Mouse (Mus musculus): Measurements from ENCODE around the gene Zmym2. TPM values are rescaled to one million over a fixed set of nuclear protein-coding genes. Genes with fewer than 3 reads are reported as not detected.
"Not testable (repeated sequence)": the region's sequence is repeated elsewhere in the genome, so short reads cannot be mapped to it uniquely, and the experiment has no call there.

The Zmym2 gene
- polyA plus RNA-seq, 1 experiment from 2014 or later = 37.6 TPM

DNA sequence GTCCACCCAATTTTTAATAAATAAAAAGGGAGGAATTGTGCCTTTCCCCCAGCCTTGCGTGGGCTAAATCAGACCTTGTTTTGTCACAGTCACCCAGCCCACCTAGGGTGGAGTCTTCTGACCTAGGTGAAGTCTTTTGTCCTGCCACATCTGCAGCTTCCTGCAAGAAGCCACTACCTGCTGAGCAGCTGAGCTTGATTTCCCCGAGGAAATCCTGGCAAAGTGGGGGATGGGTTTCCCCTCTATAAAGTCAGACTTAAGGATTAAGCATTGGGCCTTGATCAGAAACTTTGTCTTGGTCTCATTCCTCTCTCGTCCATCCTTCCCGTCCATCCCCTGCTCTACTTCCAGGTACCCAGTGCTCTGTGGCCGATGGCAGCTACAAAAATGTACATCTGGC is 12.9 kb upstream of the Zmym2 start:
- no peaks in the 10 kb centered on the region for H3K4me1 ChIP-seq (replicated peaks; ENCODE audit: control insufficient read depth, insufficient read depth, low read length)
- no peak for ATAC-seq (replicated peaks; ENCODE audit: low FRiP score, low TSS enrichment, low read depth)
- no peak overlapping the region for H3K27ac ChIP-seq (ENCODE audit: low read depth)
- DNase-seq (ENCODE audit: low spot score) = no peak
- no peaks in the 10 kb centered on the region for H3K36me3 ChIP-seq (ENCODE audit: control insufficient read depth, insufficient read depth, low read length)
- 87% methylated on average over 5 of the region's 5 CpGs for WGBS
- 0 out of 2 replicates have a peak, but pooled peaks cover 3% of the 10 kb centered on the region for H3K9me3 ChIP-seq (ENCODE audit: control insufficient read depth, low read length)
- H3K4me3 ChIP-seq (ENCODE audit: low read depth, low read length) = no peak overlapping the region
- no peak overlapping the region for H3K9ac ChIP-seq (ENCODE audit: low read length)
- H3K4me2 ChIP-seq (ENCODE audit: low read length) = no peak overlapping the region
- H3K27me3 ChIP-seq (replicated peaks; ENCODE audit: control insufficient read depth, insufficient read depth, low read length) = no peaks in the 10 kb centered on the region

DNA sequence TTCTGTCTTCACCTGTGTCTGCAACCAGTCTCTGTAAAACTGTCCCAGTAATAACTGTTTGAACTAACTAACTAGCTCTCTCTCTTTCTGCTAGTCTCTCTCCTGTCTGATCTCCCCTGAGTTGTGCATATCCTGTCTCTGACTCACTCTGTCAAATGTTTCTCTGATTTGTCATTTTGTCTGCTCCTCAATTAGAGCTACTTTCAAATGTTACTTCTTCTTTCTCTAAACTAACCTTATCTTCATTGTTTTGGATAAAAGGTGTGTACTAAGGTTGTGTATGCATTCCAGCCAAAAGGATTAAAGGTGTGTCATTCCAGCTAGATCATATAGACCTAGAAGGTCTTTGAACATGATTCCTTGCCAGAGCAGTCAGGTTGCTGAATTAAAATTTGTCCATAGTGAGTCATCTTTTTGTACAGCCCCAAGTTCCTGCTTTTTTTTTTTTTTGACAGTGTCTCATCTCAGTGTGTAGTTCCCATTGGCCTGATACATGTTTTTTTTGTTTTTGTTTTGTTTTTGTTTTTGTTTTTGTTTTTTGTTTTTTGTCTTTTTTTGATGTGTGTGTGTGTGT is 10.8 kb upstream of the Zmym2 start:
- no peak overlapping the region for H3K27ac ChIP-seq (ENCODE audit: low read depth)
- no peaks in the 10 kb centered on the region for H3K27me3 ChIP-seq (replicated peaks; ENCODE audit: control insufficient read depth, insufficient read depth, low read length)

DNA sequence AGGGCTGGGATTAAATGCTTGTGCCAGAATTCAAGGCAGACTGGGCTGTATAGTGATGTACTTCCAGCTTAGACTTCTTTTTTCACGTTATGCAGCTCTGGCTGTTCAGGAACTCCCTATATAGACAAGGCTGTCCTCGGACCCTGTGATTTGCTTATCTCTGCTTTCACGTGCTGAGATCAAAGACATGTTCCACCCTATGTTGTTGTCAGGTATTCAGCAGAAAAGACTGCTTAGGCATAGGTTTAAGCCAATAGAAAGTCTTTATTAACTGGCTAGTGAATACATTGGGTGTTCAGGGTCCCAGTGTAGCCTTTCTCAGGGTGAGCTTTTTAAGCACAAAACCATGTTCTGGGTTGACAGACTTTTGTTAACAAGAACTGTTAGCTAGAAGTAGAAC is 5.2 kb upstream of the Zmym2 start:
- 67% methylated on average over 3 of the region's 3 CpGs for WGBS
- no peak for ATAC-seq (replicated peaks; ENCODE audit: low FRiP score, low TSS enrichment, low read depth)
- no peak for DNase-seq (ENCODE audit: low spot score)
- no peaks in the 10 kb centered on the region for H3K36me3 ChIP-seq (ENCODE audit: control insufficient read depth, insufficient read depth, low read length)
- no peaks in the 10 kb centered on the region for H3K4me1 ChIP-seq (replicated peaks; ENCODE audit: control insufficient read depth, insufficient read depth, low read length)
- no peaks in the 10 kb centered on the region for H3K9me3 ChIP-seq (ENCODE audit: control insufficient read depth, low read length)
- no peaks in the 10 kb centered on the region for H3K27me3 ChIP-seq (replicated peaks; ENCODE audit: control insufficient read depth, insufficient read depth, low read length)
- H3K4me2 ChIP-seq (ENCODE audit: low read length) = no peak overlapping the region
- no peak overlapping the region for H3K27ac ChIP-seq (ENCODE audit: low read depth)
- H3K4me3 ChIP-seq (ENCODE audit: low read depth, low read length) = no peak overlapping the region
- no peak overlapping the region for H3K9ac ChIP-seq (ENCODE audit: low read length)

More for the DNA sequence above, 10.8 kb upstream of the Zmym2 start:
- H3K9me3 ChIP-seq (ENCODE audit: control insufficient read depth, low read length) = 0 out of 2 replicates have a peak, but pooled peaks cover 2% of the 10 kb centered on the region
- no peak overlapping the region for H3K4me2 ChIP-seq (ENCODE audit: low read length)
- H3K36me3 ChIP-seq (ENCODE audit: control insufficient read depth, insufficient read depth, low read length) = no peaks in the 10 kb centered on the region
- DNase-seq (ENCODE audit: low spot score) = no peak
- H3K4me1 ChIP-seq (replicated peaks; ENCODE audit: control insufficient read depth, insufficient read depth, low read length) = no peaks in the 10 kb centered on the region
- no peak overlapping the region for H3K4me3 ChIP-seq (ENCODE audit: low read depth, low read length)
- ATAC-seq (replicated peaks; ENCODE audit: low FRiP score, low TSS enrichment, low read depth) = no peak
- H3K9ac ChIP-seq (ENCODE audit: low read length) = no peak overlapping the region

DNA sequence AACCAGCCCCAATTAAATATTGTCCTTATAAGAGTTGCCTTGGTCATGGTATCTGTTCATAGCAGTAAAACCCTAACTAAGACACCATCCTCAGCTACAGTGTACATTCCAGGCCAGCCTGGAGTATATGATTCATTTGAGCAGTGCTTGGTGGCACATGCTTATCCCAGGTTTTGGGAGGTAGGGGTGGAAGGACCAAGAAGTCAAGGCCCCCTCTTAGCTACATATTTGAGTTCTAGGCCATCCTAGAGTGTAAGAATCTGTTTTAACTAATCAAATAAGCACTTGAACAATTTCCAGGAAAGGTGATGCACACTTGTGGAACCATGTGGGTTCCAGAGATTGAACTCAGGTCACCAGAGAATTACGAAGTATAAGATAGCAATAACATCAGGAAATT is 3.0 kb upstream of the Zmym2 start:
- no peak for DNase-seq (ENCODE audit: low spot score)
- Histone ChIP-seq H3K9ac (ENCODE audit: low read length) (no peak overlapping the region), H3K9me3 (ENCODE audit: control insufficient read depth, low read length) (no peaks in the 10 kb centered on the region), H3K27ac (ENCODE audit: low read depth) (no peak overlapping the region), H3K36me3 (ENCODE audit: control insufficient read depth, insufficient read depth, low read length) (no peaks in the 10 kb centered on the region), H3K4me2 (ENCODE audit: low read length) (no peak overlapping the region), H3K4me3 (ENCODE audit: low read depth, low read length) (no peak overlapping the region), H3K27me3 (replicated peaks; ENCODE audit: control insufficient read depth, insufficient read depth, low read length) (no peaks in the 10 kb centered on the region), H3K4me1 (replicated peaks; ENCODE audit: control insufficient read depth, insufficient read depth, low read length) (peaks cover 3% of the 10 kb centered on the region)
- ATAC-seq (replicated peaks; ENCODE audit: low FRiP score, low TSS enrichment, low read depth) = no peak
- WGBS = 100% methylated on average over 1 of the region's 1 CpGs

DNA sequence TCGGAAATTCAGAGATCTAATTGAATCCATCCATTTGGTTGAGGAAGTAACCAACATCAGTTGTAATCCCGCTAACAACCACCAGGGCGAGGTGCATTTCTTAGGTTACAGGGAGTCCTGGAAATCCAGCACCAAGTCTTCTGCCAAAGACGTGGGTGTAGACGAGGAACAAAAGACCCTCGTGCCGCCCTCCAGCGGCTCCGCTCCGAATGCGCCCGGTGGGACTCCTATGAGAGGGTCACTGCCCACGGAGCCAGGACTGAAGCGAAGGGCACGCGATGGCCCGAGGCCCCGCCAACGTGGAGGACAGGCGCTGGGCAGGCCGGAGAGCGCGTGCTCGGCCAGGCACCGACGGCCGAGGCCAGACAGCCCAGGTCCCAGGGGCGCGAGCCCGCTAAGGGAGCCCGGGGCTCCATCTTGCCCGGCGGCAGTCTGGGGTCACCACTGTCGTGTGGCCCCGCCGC is 1.1 kb upstream of the Zmym2 start:
- Histone ChIP-seq H3K9ac (ENCODE audit: low read length) (peak overlapping the region; percentile 62), H3K27me3 (replicated peaks; ENCODE audit: control insufficient read depth, insufficient read depth, low read length) (no peaks in the 10 kb centered on the region), H3K27ac (ENCODE audit: low read depth) (peak overlapping the region; percentile 87), H3K36me3 (ENCODE audit: control insufficient read depth, insufficient read depth, low read length) (peaks cover 12% of the 10 kb centered on the region; the same call in 1 of the 2 replicates), H3K4me1 (replicated peaks; ENCODE audit: control insufficient read depth, insufficient read depth, low read length) (peaks cover 10% of the 10 kb centered on the region), H3K9me3 (ENCODE audit: control insufficient read depth, low read length) (no peaks in the 10 kb centered on the region), H3K4me3 (ENCODE audit: low read depth, low read length) (peak overlapping the region; percentile 43), H3K4me2 (ENCODE audit: low read length) (peak overlapping the region; percentile 55)
- ATAC-seq (replicated peaks; ENCODE audit: low FRiP score, low TSS enrichment, low read depth) (peak; percentile 43), DNase-seq (ENCODE audit: low spot score) (peak; percentile 93)
- WGBS = 2% methylated on average over 31 of the region's 36 CpGs

DNA sequence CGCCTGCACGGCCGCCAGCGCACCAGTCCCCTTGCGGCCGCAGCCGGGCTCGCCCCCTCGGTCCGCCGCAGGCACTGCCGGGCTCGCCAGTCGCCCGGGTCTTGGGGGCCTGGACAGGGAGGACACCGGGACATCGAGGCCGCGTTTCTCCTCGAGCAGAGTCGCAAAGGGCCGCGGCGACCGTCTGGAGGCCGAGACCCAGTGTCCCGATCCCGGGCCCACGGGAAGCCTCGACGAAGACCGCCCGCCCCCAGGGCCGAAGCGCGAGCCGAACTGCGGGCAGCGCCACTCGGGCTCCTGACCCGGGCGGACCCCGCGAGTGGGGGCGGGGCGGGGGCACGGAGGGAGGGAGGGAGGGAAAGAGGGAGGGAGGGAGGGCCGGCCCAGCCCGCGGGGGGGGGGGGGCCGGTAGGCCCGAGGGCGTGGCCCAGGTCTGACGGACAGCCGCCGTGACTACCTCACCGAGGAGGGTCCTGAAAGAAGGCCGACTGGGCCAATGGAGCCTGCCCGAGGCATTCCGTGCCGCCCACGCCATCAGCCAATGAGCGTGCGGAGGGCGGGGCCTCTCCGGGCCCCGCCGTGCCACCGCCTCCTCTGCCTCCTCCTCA is 363 bp upstream of the Zmym2 start:
- ATAC-seq (replicated peaks; ENCODE audit: low FRiP score, low TSS enrichment, low read depth) (peak; percentile 96), DNase-seq (ENCODE audit: low spot score) (peak; percentile 92)
- Histone ChIP-seq H3K4me3 (ENCODE audit: low read depth, low read length) (peak overlapping the region; percentile 43), H3K4me2 (ENCODE audit: low read length) (peak overlapping the region; percentile 55), H3K36me3 (ENCODE audit: control insufficient read depth, insufficient read depth, low read length) (peaks cover 19% of the 10 kb centered on the region), H3K27ac (ENCODE audit: low read depth) (peak overlapping the region; percentile 87), H3K9ac (ENCODE audit: low read length) (peak overlapping the region; percentile 62)
- H3K9me3 ChIP-seq (ENCODE audit: control insufficient read depth, low read length); H3K27me3 ChIP-seq (replicated peaks; ENCODE audit: control insufficient read depth, insufficient read depth, low read length); H3K4me1 ChIP-seq (replicated peaks; ENCODE audit: control insufficient read depth, insufficient read depth, low read length): not testable (repeated sequence)
- WGBS = 0% methylated on average over 29 of the region's 69 CpGs

DNA sequence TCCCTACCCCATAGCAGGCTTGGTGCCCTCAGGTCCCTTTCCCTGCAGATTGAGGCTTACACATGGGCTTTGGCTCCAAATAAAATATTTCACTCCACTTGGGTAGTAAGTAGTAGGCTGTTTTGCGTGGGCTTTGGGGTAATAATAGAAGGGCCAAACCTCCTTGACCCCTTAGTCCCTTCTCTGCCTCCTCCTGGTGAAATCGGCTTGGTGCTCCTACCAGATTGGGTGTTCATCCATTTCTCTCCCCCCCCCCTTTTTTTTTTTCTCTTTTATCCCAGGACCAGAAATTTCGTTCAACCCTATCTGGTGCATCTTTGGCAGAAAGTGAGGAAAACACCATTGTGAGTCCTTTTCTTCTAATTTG is 1.0 kb downstream of the Zmym2 start:
- ATAC-seq (replicated peaks; ENCODE audit: low FRiP score, low TSS enrichment, low read depth) (no peak), DNase-seq (ENCODE audit: low spot score) (no peak)
- Histone ChIP-seq H3K27ac (ENCODE audit: low read depth) (peak overlapping the region; percentile 99), H3K36me3 (ENCODE audit: control insufficient read depth, insufficient read depth, low read length) (peaks cover 21% of the 10 kb centered on the region), H3K4me2 (ENCODE audit: low read length) (peak overlapping the region; percentile 54), H3K9me3 (ENCODE audit: control insufficient read depth, low read length) (no peaks in the 10 kb centered on the region), H3K4me1 (replicated peaks; ENCODE audit: control insufficient read depth, insufficient read depth, low read length) (peaks cover 10% of the 10 kb centered on the region), H3K27me3 (replicated peaks; ENCODE audit: control insufficient read depth, insufficient read depth, low read length) (no peaks in the 10 kb centered on the region), H3K4me3 (ENCODE audit: low read depth, low read length) (peak overlapping the region; percentile 78), H3K9ac (ENCODE audit: low read length) (peak overlapping the region; percentile 76)
- 0% methylated on average over 3 of the region's 3 CpGs for WGBS

DNA sequence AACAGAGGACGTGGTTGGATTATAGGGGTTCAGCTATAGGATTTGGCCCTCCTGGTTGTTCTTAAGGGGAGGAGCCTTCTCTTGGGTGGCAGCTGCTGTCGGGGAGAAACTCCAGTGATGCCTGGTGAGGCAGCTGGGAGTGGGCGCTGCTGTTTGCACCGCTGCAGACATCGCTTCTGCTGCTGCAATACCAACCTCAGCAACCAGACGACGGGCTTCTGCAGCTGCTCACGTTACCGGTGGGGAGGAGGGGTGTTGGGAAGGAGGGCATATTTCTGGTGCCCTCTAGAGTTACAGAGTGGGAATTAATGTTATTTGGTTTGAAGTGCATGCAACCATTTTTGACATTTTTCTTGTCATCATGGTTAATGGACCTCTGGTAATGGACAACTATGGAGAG is 1.4 kb downstream of the Zmym2 start:
- H3K4me1 ChIP-seq (replicated peaks; ENCODE audit: control insufficient read depth, insufficient read depth, low read length) = peaks cover 10% of the 10 kb centered on the region
- peak; percentile 75 for DNase-seq (ENCODE audit: low spot score)
- H3K4me2 ChIP-seq (ENCODE audit: low read length) = peak overlapping the region; percentile 54
- WGBS = 0% methylated on average over 9 of the region's 9 CpGs
- peak overlapping the region; percentile 76 for H3K9ac ChIP-seq (ENCODE audit: low read length)
- peak overlapping the region; percentile 78 for H3K4me3 ChIP-seq (ENCODE audit: low read depth, low read length)
- peaks cover 23% of the 10 kb centered on the region for H3K36me3 ChIP-seq (ENCODE audit: control insufficient read depth, insufficient read depth, low read length)
- H3K27ac ChIP-seq (ENCODE audit: low read depth) = peak overlapping the region; percentile 99
- no peaks in the 10 kb centered on the region for H3K27me3 ChIP-seq (replicated peaks; ENCODE audit: control insufficient read depth, insufficient read depth, low read length)
- ATAC-seq (replicated peaks; ENCODE audit: low FRiP score, low TSS enrichment, low read depth) = no peak
- H3K9me3 ChIP-seq (ENCODE audit: control insufficient read depth, low read length) = no peaks in the 10 kb centered on the region

DNA sequence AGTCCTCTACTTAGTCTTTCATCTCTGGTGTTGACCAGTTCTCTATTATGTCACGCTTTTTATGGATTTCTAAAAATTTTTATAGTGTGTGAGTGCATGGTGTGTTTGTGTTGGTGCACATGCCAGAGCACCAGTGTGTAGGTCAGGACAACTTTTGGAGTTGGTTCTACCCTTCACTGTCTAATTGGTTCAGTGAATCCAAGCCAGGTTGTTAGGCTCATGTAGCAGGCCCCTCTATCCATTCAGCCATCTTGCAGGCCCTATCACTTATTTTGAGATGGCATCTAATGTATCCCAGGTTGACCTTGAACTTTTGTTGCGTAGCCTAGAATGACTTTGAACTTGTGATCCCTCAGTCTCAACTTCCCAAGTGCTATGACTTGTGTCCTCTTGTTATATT is 2.0 kb downstream of the Zmym2 start:
- ATAC-seq (replicated peaks; ENCODE audit: low FRiP score, low TSS enrichment, low read depth) = no peak

More for the DNA sequence above, 2.0 kb downstream of the Zmym2 start:
- Histone ChIP-seq H3K36me3 (ENCODE audit: control insufficient read depth, insufficient read depth, low read length) (peaks cover 28% of the 10 kb centered on the region), H3K4me2 (ENCODE audit: low read length) (peak overlapping the region; percentile 54), H3K9ac (ENCODE audit: low read length) (no peak overlapping the region), H3K4me1 (replicated peaks; ENCODE audit: control insufficient read depth, insufficient read depth, low read length) (peaks cover 10% of the 10 kb centered on the region), H3K27ac (ENCODE audit: low read depth) (no peak overlapping the region), H3K27me3 (replicated peaks; ENCODE audit: control insufficient read depth, insufficient read depth, low read length) (no peaks in the 10 kb centered on the region), H3K4me3 (ENCODE audit: low read depth, low read length) (peak overlapping the region; percentile 78), H3K9me3 (ENCODE audit: control insufficient read depth, low read length) (no peaks in the 10 kb centered on the region)
- WGBS = 73% methylated on average over 2 of the region's 2 CpGs
- no peak for DNase-seq (ENCODE audit: low spot score)
